Mouse (Mus musculus): ENCODE measurements around the gene Pten.
A peak's percentile ranks its signal among the peaks of the same experiment; 100 is the strongest.

The Pten gene

GRCm38 (mm10) chr19:32756900-32757725, at the start of gene Pten:
TSS of gene Pten (plus strand) at chr19:32757497.
- peak; percentile 80 for DNase-seq (ENCODE audit: low read depth)

GRCm38 (mm10) chr19:32708996-32709395, 48.3 kb upstream of the Pten start:
- no peak for DNase-seq (ENCODE audit: low read depth)

GRCm38 (mm10) chr19:32710288-32710687, 47.0 kb upstream of the Pten start:
- no peak for DNase-seq (ENCODE audit: low read depth)

- peak; percentile 53 for DNase-seq (ENCODE audit: low read depth)
Measured at GRCm38 (mm10) chr19:32711761-32712541, 45.3 kb upstream of the Pten start.

- DNase-seq (ENCODE audit: low read depth): peak; percentile 39
Measured at GRCm38 (mm10) chr19:32712588-32713042, 44.7 kb upstream of the Pten start.

- DNase-seq (ENCODE audit: low read depth): no peak
Measured at GRCm38 (mm10) chr19:32713471-32713870, 43.8 kb upstream of the Pten start.

GRCm38 (mm10) chr19:32715201-32715600, 42.1 kb upstream of the Pten start:
- DNase-seq (ENCODE audit: low read depth): peak; percentile 36

- DNase-seq (ENCODE audit: low read depth): no peak
Measured at GRCm38 (mm10) chr19:32715681-32716080, 41.6 kb upstream of the Pten start.

GRCm38 (mm10) chr19:32717590-32717989, 39.7 kb upstream of the Pten start:
- DNase-seq (ENCODE audit: low read depth): no peak

GRCm38 (mm10) chr19:32720319-32720718, 37.0 kb upstream of the Pten start:
- no peak for DNase-seq (ENCODE audit: low read depth)

GRCm38 (mm10) chr19:32723817-32724216, 33.5 kb upstream of the Pten start:
- no peak for DNase-seq (ENCODE audit: low read depth)

- DNase-seq (ENCODE audit: low read depth): no peak
Measured at GRCm38 (mm10) chr19:32726451-32727325, 30.6 kb upstream of the Pten start.

- DNase-seq (ENCODE audit: low read depth): no peak
Measured at GRCm38 (mm10) chr19:32729785-32730184, 27.5 kb upstream of the Pten start.

GRCm38 (mm10) chr19:32732922-32733321, 24.4 kb upstream of the Pten start:
- DNase-seq (ENCODE audit: low read depth): no peak

- DNase-seq (ENCODE audit: low read depth): no peak
Measured at GRCm38 (mm10) chr19:32737844-32738243, 19.5 kb upstream of the Pten start.

- DNase-seq (ENCODE audit: low read depth): no peak
Measured at GRCm38 (mm10) chr19:32739686-32740085, 17.6 kb upstream of the Pten start, which contains the start of gene Atad1. TSS of gene Atad1 (minus strand) at chr19:32739786.

- DNase-seq (ENCODE audit: low read depth): no peak
Measured at GRCm38 (mm10) chr19:32740641-32741345, 16.5 kb upstream of the Pten start.

GRCm38 (mm10) chr19:32749425-32749824, 7.9 kb upstream of the Pten start:
- no peak for DNase-seq (ENCODE audit: low read depth)

GRCm38 (mm10) chr19:32752357-32752756, 4.9 kb upstream of the Pten start:
- DNase-seq (ENCODE audit: low read depth): no peak

- DNase-seq (ENCODE audit: low read depth): no peak
Measured at GRCm38 (mm10) chr19:32753386-32753785, 3.9 kb upstream of the Pten start.

All from fibroblast of lung, adult 2 months (primary cell).